Mouse (Mus musculus) central nervous system, embryonic 14 days (tissue): Measurements from ENCODE around the gene Olfr1414. TPM values are rescaled to one million over a fixed set of nuclear protein-coding genes. Genes with fewer than 3 reads are reported as not detected.

Experiments
- polyA plus RNA-seq: library from polyadenylated mRNA; depleted of rRNA; stranded (reverse); fragments of >200 nt; gene quantifications from 2 replicates; pipeline ENCODE4 v1.2.3, GENCODE M21; 2012; rRNA removed

The Olfr1414 gene
- polyA plus RNA-seq: not detected in 2 replicates

GRCm38 (mm10) chr1:92518561-92518960 lies at the start of gene Olfr1414:
TSS of gene Olfr1414 (minus strand) at chr1:92518661.

GRCm38 (mm10) chr1:92496001-92496400 lies 22.5 kb downstream of the Olfr1414 start, which contains the start of gene Olfr1415:
TSS of gene Olfr1415 (minus strand) at chr1:92496101.

GRCm38 (mm10) chr1:92485013-92485412 lies 33.4 kb downstream of the Olfr1414 start, which contains the start of gene Olfr1416:
TSS of gene Olfr1416 (minus strand) at chr1:92485113.

GRCm38 (mm10) chr1:92473165-92474041 lies 45.1 kb downstream of the Olfr1414 start, which contains the start of gene Ndufa10:
TSS of gene Ndufa10 (minus strand) at chr1:92473860.

Other genes with a start within 250 kb of the Olfr1414 start
- gene Ndufa10, start 44.8 kb downstream of the Olfr1414 start, polyA plus RNA-seq: 134 and 135 TPM in 2 replicates
- not detected in 2 replicates for gene Olfr1416, start 33.5 kb downstream of the Olfr1414 start, polyA plus RNA-seq
- gene Olfr1415, start 22.6 kb downstream of the Olfr1414 start, polyA plus RNA-seq: not detected in 2 replicates
- gene Olfr1413, start 52.7 kb upstream of the Olfr1414 start, polyA plus RNA-seq: not detected in 2 replicates
- gene Olfr1412, start 67.1 kb upstream of the Olfr1414 start, polyA plus RNA-seq: not detected in 2 replicates
- not detected in 2 replicates for gene Olfr1411, start 75.8 kb upstream of the Olfr1414 start, polyA plus RNA-seq
- gene Olfr1410, start 87.1 kb upstream of the Olfr1414 start, polyA plus RNA-seq: not detected in 2 replicates
- gene Olfr12, start 99.1 kb upstream of the Olfr1414 start, polyA plus RNA-seq: not detected in 2 replicates
- 341 and 351 TPM in 2 replicates for gene Cops9, start 123.3 kb upstream of the Olfr1414 start, polyA plus RNA-seq
- gene Otos, start 130.2 kb upstream of the Olfr1414 start, polyA plus RNA-seq: 0.06 and 0.11 TPM in 2 replicates